Mouse (Mus musculus): ENCODE measurements around the gene Sp7. TPM values are rescaled to one million over a fixed set of nuclear protein-coding genes. Genes with fewer than 3 reads are reported as not detected.

The Sp7 gene
- total RNA-seq (2014; rRNA removed), result 0.92 and 2.1 TPM in 2 replicates
- polyA plus RNA-seq (2015; fragmentation: Nextera tagmentation; extraction: Ambion mirVana), result 0.30 and 0.35 TPM in 2 replicates

- H3K4me2 ChIP-seq (ENCODE audit: low read depth), result peak within 1 kb of the TSS; percentile 42
- H3K9me3 ChIP-seq (ENCODE audit: low read length), result no peaks in the 10 kb centered on the region
- H3K9ac ChIP-seq, result peak within 1 kb of the TSS; percentile 25; the same call in 1 of the 2 replicates
- H3K4me1 ChIP-seq (ENCODE audit: insufficient read depth), result no peaks in the 10 kb centered on the region
- peaks cover 17% of the 10 kb centered on the region; the same call in 1 of the 2 replicates for H3K27me3 ChIP-seq (ENCODE audit: insufficient read depth, low read length)
- no peak within 1 kb of the TSS for H3K27ac ChIP-seq (ENCODE audit: low read depth, low read length)
- DNase-seq (peak; percentile 44), ATAC-seq (peak; percentile 54)
- no peaks in the 10 kb centered on the region for H3K36me3 ChIP-seq (ENCODE audit: insufficient read depth)
- TF ChIP-seq CTCF (IDR thresholded peaks at IDR 0.05; ENCODE audit: low read depth), result no peak; the same call in 1 of the 2 replicates
- WGBS, result 7% methylated on average over 15 of the region's 15 CpGs
- H3K4me3 ChIP-seq (ENCODE audit: low read depth, low read length), result peak within 1 kb of the TSS; percentile 19
These were observed at the start of gene Sp7 for GRCm38 (mm10) chr15:102366733-102367344. Gene Sp7 (minus strand): TSS chr15:102367182.

GRCm38 (mm10) chr15:102413687-102414086 lies 46.7 kb upstream of the Sp7 start:
- no peak for TF ChIP-seq CTCF (IDR thresholded peaks at IDR 0.05; ENCODE audit: low read depth)
- H3K27me3 ChIP-seq (ENCODE audit: insufficient read depth, low read length), result no peaks in the 10 kb centered on the region
- H3K9me3 ChIP-seq (ENCODE audit: low read length), result no peaks in the 10 kb centered on the region
- H3K36me3 ChIP-seq (ENCODE audit: insufficient read depth), result peaks cover 22% of the 10 kb centered on the region
- no peak overlapping the region for H3K9ac ChIP-seq
- peaks cover 14% of the 10 kb centered on the region for H3K4me1 ChIP-seq (ENCODE audit: insufficient read depth)
- no peak overlapping the region for H3K4me3 ChIP-seq (ENCODE audit: low read depth, low read length)
- no peak overlapping the region for H3K27ac ChIP-seq (ENCODE audit: low read depth, low read length)
- no peak for DNase-seq
- no peak overlapping the region for H3K4me2 ChIP-seq (ENCODE audit: low read depth)
- ATAC-seq, result no peak

GRCm38 (mm10) chr15:102411077-102411476 lies 44.1 kb upstream of the Sp7 start:
- ATAC-seq (no peak), DNase-seq (no peak)
- TF ChIP-seq CTCF (IDR thresholded peaks at IDR 0.05; ENCODE audit: low read depth), result no peak
- no peaks in the 10 kb centered on the region for H3K9me3 ChIP-seq (ENCODE audit: low read length)
- peaks cover 22% of the 10 kb centered on the region for H3K4me1 ChIP-seq (ENCODE audit: insufficient read depth)
- no peak overlapping the region for H3K4me2 ChIP-seq (ENCODE audit: low read depth)
- H3K36me3 ChIP-seq (ENCODE audit: insufficient read depth), result peaks cover 29% of the 10 kb centered on the region
- whole genome bisulfite sequencing, result 100% methylated on average over 1 of the region's 1 CpGs
- no peak overlapping the region for H3K4me3 ChIP-seq (ENCODE audit: low read depth, low read length)
- no peak overlapping the region for H3K27ac ChIP-seq (ENCODE audit: low read depth, low read length)
- H3K9ac ChIP-seq, result no peak overlapping the region
- H3K27me3 ChIP-seq (ENCODE audit: insufficient read depth, low read length), result no peaks in the 10 kb centered on the region

GRCm38 (mm10) chr15:102409286-102409685 lies 42.3 kb upstream of the Sp7 start:
- no peaks in the 10 kb centered on the region for H3K9me3 ChIP-seq (ENCODE audit: low read length)
- H3K9ac ChIP-seq, result no peak overlapping the region
- H3K36me3 ChIP-seq (ENCODE audit: insufficient read depth), result peaks cover 29% of the 10 kb centered on the region
- no peak for TF ChIP-seq CTCF (IDR thresholded peaks at IDR 0.05; ENCODE audit: low read depth)
- H3K4me2 ChIP-seq (ENCODE audit: low read depth), result no peak overlapping the region
- no peak overlapping the region for H3K27ac ChIP-seq (ENCODE audit: low read depth, low read length)
- DNase-seq (no peak), ATAC-seq (no peak)
- H3K27me3 ChIP-seq (ENCODE audit: insufficient read depth, low read length), result no peaks in the 10 kb centered on the region
- H3K4me3 ChIP-seq (ENCODE audit: low read depth, low read length), result no peak overlapping the region
- peaks cover 22% of the 10 kb centered on the region for H3K4me1 ChIP-seq (ENCODE audit: insufficient read depth)
- WGBS, result 94% methylated on average over 3 of the region's 3 CpGs

GRCm38 (mm10) chr15:102408558-102409130 lies 41.7 kb upstream of the Sp7 start:
- Histone ChIP-seq H3K4me2 (ENCODE audit: low read depth) (no peak overlapping the region), H3K9me3 (ENCODE audit: low read length) (no peaks in the 10 kb centered on the region), H3K9ac (no peak overlapping the region), H3K36me3 (ENCODE audit: insufficient read depth) (peaks cover 26% of the 10 kb centered on the region), H3K27me3 (ENCODE audit: insufficient read depth, low read length) (no peaks in the 10 kb centered on the region), H3K27ac (ENCODE audit: low read depth, low read length) (no peak overlapping the region), H3K4me1 (ENCODE audit: insufficient read depth) (peaks cover 22% of the 10 kb centered on the region), H3K4me3 (ENCODE audit: low read depth, low read length) (no peak overlapping the region)
- no peak for TF ChIP-seq CTCF (IDR thresholded peaks at IDR 0.05; ENCODE audit: low read depth)
- WGBS, result 82% methylated on average over 2 of the region's 2 CpGs
- ATAC-seq (no peak), DNase-seq (no peak)

- ATAC-seq (no peak), DNase-seq (no peak)
- H3K9ac ChIP-seq, result no peak overlapping the region
- H3K27ac ChIP-seq (ENCODE audit: low read depth, low read length), result no peak overlapping the region
- 0 out of 2 replicates have a peak overlapping the region, but pooled peaks have one; percentile 59 for H3K4me2 ChIP-seq (ENCODE audit: low read depth)
- TF ChIP-seq CTCF (IDR thresholded peaks at IDR 0.05; ENCODE audit: low read depth), result no peak; the same call in 1 of the 2 replicates
- WGBS, result 88% methylated on average over 10 of the region's 10 CpGs
- peaks cover 22% of the 10 kb centered on the region for H3K4me1 ChIP-seq (ENCODE audit: insufficient read depth)
- H3K9me3 ChIP-seq (ENCODE audit: low read length), result no peaks in the 10 kb centered on the region
- no peak overlapping the region for H3K4me3 ChIP-seq (ENCODE audit: low read depth, low read length)
- no peaks in the 10 kb centered on the region for H3K27me3 ChIP-seq (ENCODE audit: insufficient read depth, low read length)
- peaks cover 26% of the 10 kb centered on the region for H3K36me3 ChIP-seq (ENCODE audit: insufficient read depth)
These were observed 40.9 kb upstream of the Sp7 start for GRCm38 (mm10) chr15:102407681-102408557.
